Mouse (Mus musculus): ENCODE measurements at regions not wholly inside any gene's neighbourhood (a gene's known extent, or its start where the extent isn't known, plus 50 kb on each side); places are given as distances from the start of the nearest gene placed in this dataset.

DNA sequence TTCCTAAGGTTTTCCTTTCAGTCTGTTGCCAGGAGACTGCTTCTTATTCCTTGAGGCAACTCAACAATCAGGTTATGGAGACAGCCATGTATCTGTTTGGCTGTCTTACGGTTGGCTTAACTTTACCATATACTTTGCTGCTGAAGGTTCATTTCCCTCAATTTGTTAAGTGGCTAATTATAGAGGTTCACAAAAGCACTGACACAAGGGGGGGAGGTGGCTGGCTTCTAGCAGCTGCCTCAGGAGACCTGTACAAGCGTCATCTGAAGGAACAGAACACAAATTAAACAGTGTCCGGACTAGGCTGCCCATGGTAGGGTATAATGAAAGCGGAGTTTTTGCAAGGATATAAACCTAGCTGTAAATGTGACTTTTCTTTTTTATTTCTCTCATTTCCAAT lies 305.0 kb upstream of the Rnf219 start:
- ATAC-seq = no peak
- POLR2A ChIA-PET = no interaction called here
- in situ Hi-C loops (cut with MboI; ENCODE audit: low pct_unique_long_range_greater_than_20kb) = no loop called here
- CTCF ChIA-PET = no interaction called here
- no peak for DNase-seq (ENCODE audit: low read depth, low spot score)
- peaks cover 24% of the 10 kb centered on the region for H3K27me3 ChIP-seq
- TF ChIP-seq CTCF (IDR thresholded peaks at IDR 0.05) = no peak

DNA sequence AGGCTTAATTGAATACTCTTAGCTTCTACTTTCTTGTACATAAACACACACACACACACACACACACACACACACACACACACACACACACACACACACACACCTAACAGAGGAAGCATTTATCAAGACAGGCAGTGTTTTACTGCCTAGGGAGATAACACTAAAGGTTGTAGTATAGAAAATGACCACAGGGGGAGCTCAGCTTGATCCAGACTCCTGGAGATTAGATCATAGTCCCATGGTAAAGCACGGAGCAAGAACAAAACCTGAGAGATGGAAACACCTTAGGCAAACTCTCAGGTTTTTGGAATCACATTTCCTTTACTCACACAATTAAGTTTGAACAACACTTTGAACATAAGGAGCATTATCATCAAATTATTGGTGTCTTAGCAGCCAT lies 302.5 kb upstream of the Rnf219 start:
- TF ChIP-seq CTCF (IDR thresholded peaks at IDR 0.05) = no peak
- peaks cover 35% of the 10 kb centered on the region for H3K27me3 ChIP-seq
- POLR2A ChIA-PET = interaction anchor here (0.6 kb wide), 1 partner anchor 41 kb away, joined by 3 read pairs; no protein-coding TSS in a partner anchor
- in situ Hi-C loops (cut with MboI; ENCODE audit: low pct_unique_long_range_greater_than_20kb) = loop anchor here (25.0 kb wide), 1 partner anchor 688 kb away; no protein-coding TSS in a partner anchor
- no peak for ATAC-seq
- no peak for DNase-seq (ENCODE audit: low read depth, low spot score)
- CTCF ChIA-PET = no interaction called here

DNA sequence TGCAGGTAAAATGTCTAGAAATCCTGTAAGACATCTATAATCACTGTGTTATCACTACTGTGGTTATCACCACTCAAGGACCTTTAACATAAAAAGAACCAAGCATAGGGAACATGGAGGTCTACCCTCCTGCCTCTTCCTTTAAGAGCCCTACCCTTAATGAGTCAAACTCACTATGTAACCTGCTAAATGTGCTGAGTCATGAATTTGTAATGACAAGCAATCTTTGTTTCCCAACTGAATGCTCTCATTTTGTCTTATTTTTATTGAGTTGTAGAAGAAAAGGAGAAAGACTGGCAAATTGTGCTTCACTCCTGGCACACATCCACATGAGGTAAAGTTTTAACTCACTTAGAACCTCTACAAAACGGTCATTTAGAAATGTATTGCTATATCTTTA lies 301.8 kb upstream of the Rnf219 start:
- ATAC-seq (no peak), DNase-seq (ENCODE audit: low read depth, low spot score) (no peak)
- in situ Hi-C loops (cut with MboI; ENCODE audit: low pct_unique_long_range_greater_than_20kb) = loop anchor here (25.0 kb wide), 1 partner anchor 687 kb away; no protein-coding TSS in a partner anchor
- POLR2A ChIA-PET = no interaction called here
- peaks cover 40% of the 10 kb centered on the region for H3K27me3 ChIP-seq
- no peak for TF ChIP-seq CTCF (IDR thresholded peaks at IDR 0.05)
- CTCF ChIA-PET = no interaction called here

DNA sequence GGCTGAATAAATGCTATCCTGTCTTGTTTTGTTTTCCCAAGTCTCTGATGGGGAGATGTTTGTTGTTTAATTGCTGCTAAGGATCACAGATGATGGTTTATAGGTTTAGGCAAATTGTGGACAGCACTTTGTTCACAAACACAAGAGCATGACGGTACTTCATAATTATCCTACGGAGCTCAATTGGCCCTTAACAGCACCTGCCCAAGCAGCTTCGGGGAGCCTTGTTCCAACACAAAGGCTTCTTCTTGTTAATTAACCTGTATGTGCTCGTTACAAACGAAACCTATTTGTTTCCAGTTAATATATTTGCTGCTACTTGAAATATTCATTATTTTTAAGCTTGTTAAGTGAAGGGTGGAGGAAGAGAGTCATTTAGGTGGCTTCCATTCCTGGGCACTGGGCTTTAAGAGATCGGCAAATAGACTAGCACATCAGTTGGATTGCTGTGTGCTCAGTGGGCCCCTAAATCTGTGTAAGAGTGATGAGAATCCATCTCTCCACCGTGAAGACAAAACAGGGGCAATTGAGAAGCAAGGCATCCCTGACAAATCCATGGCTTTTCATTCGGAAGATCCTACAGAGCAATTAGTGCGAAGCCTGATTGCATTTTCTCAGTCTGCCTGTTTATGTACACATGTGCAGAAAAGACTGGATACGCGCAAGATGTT lies 299.6 kb upstream of the Rnf219 start:
- no peak for TF ChIP-seq CTCF (IDR thresholded peaks at IDR 0.05)
- ChIA-PET CTCF (no interaction called here), POLR2A (no interaction called here)
- in situ Hi-C loops (cut with MboI; ENCODE audit: low pct_unique_long_range_greater_than_20kb) = loop anchor here (25.0 kb wide), 1 partner anchor 685 kb away; no protein-coding TSS in a partner anchor
- no peak for DNase-seq (ENCODE audit: low read depth, low spot score)
- peaks cover 34% of the 10 kb centered on the region for H3K27me3 ChIP-seq
- no peak for ATAC-seq

DNA sequence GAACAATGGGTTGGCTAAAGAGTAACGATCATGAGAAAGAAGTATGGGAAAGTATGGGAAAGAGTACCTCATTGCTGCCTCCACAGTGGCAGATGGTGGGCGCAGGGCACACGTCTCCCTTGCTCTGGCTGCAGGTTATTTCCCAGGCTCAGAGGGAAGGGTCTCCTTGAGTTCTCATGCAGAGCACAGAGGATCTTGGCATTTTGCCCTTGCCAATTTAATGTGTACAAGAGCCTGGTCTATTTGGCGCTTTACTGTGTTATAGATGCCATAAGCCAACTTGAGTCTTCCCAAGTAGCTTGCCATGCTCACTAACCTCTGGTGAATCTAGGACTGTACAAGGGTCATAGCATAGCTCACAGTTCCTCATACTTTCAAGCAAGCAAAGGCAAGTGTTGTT lies 296.7 kb upstream of the Rnf219 start:
- CTCF ChIA-PET = no interaction called here
- no peak for TF ChIP-seq CTCF (IDR thresholded peaks at IDR 0.05)
- in situ Hi-C loops (cut with MboI; ENCODE audit: low pct_unique_long_range_greater_than_20kb) = loop anchor here (10.0 to 25.0 kb wide), 3 partner anchors 682 to 1104 kb away; no protein-coding TSS in a partner anchor
- H3K27me3 ChIP-seq = peaks cover 46% of the 10 kb centered on the region
- POLR2A ChIA-PET = no interaction called here
- DNase-seq (ENCODE audit: low read depth, low spot score) = no peak
- no peak for ATAC-seq

DNA sequence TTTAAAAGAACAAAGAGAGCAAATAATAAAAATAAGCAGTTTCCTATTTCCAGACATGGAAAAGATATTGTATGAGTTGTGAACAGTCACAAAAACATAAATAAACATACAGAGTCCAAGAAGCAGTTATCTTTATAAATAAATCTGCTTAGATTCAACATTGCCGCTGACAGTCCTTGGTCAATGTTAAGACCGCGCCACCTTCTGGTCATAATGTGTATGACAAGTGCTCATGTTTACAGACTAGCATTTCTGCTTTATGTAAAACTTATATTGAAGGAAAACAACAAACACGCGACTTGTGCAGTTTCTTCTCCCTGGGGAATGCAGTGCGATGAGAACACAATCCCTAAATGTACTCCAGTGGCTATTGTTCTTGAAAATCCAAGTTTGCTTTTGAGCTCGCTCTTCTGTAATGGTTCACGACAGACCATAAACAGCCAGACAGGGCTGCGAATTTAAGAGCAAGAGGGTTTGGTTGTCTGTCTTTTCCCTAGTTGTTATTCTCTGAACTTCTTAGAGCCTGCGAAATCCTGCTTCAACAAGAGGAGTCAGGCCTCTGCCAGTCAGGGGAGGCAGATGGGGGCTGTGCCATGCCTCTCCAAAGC lies 291.6 kb upstream of the Rnf219 start:
- no peak for ATAC-seq
- CTCF ChIA-PET = interaction anchor here (0.7 kb wide), 1 partner anchor 781 kb away, joined by 3 read pairs; no protein-coding TSS in a partner anchor
- POLR2A ChIA-PET = no interaction called here
- H3K27me3 ChIP-seq = peaks cover 25% of the 10 kb centered on the region
- in situ Hi-C loops (cut with MboI; ENCODE audit: low pct_unique_long_range_greater_than_20kb) = loop anchor here (10.0 to 25.0 kb wide), 3 partner anchors 677 to 1099 kb away; no protein-coding TSS in a partner anchor
- DNase-seq (ENCODE audit: low read depth, low spot score) = no peak
- peak; percentile 69 for TF ChIP-seq CTCF (IDR thresholded peaks at IDR 0.05)

DNA sequence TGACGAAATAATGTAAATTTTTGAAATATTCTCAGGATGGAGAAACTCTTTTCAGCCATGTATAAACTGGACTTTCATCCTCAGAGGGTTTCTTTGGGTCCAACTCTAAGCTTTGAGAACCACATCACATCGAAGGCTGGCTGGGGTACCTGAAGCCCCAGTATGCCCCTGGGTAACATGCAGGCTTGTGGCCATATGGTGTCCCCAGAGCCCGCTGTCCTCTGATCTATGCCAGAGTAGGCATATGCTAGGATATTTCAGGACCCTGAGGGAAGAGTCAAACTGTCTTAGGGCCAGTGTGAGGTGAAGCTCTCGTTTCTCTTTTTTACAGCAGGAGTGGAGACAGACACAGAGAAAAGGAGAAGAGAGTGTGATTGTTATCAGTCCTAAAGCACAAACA lies 289.6 kb upstream of the Rnf219 start:
- in situ Hi-C loops (cut with MboI; ENCODE audit: low pct_unique_long_range_greater_than_20kb) = loop anchor here (10.0 to 25.0 kb wide), 3 partner anchors 675 to 1097 kb away; no protein-coding TSS in a partner anchor
- ChIA-PET CTCF (no interaction called here), POLR2A (no interaction called here)
- peaks cover 35% of the 10 kb centered on the region for H3K27me3 ChIP-seq
- ATAC-seq = no peak
- DNase-seq (ENCODE audit: low read depth, low spot score) = no peak
- TF ChIP-seq CTCF (IDR thresholded peaks at IDR 0.05) = no peak

DNA sequence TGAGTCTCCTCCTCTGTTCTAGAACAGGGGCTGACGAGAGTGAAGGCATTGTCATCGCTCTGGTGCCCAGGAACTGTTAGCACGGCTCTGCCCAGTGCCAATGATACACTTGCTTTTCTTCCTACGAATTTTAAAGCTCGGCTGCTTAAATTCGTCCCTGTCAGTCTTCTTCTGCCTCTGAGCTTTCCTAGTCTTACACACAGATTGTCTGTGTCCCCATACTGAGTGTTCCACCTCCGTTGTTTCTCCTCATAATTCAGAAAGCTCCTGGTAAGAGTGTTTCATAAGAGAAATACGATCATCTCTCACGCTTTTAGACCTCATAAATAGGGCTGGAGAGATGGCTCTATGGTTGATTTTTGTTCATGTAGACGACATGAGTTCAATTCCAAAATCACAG lies 282.9 kb upstream of the Rnf219 start:
- POLR2A ChIA-PET = no interaction called here
- in situ Hi-C loops (cut with MboI; ENCODE audit: low pct_unique_long_range_greater_than_20kb) = loop anchor here (25.0 kb wide), 1 partner anchor 668 kb away; no protein-coding TSS in a partner anchor
- DNase-seq (ENCODE audit: low read depth, low spot score) (no peak), ATAC-seq (no peak)
- CTCF ChIA-PET = no interaction called here
- TF ChIP-seq CTCF (IDR thresholded peaks at IDR 0.05) = no peak
- H3K27me3 ChIP-seq = peaks cover 11% of the 10 kb centered on the region

DNA sequence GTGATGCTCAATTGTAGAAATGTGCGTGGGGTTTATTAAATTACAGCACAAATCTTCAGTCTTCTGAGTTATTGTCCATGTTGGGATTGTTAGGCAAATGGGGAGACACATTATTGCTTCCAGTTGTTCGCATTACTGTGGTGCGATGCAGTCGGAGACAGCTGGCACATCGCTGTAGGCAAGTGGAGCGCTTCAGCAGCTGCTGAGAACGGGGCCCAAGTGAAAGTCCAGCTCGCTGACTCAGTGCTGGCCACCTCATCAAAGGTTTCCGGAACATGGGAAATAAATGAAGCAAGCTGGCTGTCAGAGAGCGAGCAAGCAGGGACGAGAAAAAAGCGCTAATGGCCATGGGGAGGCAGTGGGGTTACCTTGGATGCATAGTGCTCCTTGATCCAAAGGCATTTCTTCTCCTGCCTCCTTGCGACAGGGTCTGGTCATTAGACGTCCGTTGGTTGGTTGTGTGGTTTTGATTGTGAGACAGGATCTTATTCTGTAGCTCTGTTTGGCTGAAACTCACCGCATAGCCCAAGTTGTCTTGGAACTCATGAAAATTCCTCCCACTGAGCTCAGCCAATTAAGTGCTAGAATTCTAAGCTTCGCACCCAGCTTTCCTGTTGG lies 274.0 kb upstream of the Rnf219 start:
- no peak for TF ChIP-seq CTCF (IDR thresholded peaks at IDR 0.05)
- POLR2A ChIA-PET = no interaction called here
- no peak for ATAC-seq
- peaks cover 3% of the 10 kb centered on the region for H3K27me3 ChIP-seq
- DNase-seq (ENCODE audit: low read depth, low spot score) = no peak
- in situ Hi-C loops (cut with MboI; ENCODE audit: low pct_unique_long_range_greater_than_20kb) = no loop called here
- CTCF ChIA-PET = no interaction called here

DNA sequence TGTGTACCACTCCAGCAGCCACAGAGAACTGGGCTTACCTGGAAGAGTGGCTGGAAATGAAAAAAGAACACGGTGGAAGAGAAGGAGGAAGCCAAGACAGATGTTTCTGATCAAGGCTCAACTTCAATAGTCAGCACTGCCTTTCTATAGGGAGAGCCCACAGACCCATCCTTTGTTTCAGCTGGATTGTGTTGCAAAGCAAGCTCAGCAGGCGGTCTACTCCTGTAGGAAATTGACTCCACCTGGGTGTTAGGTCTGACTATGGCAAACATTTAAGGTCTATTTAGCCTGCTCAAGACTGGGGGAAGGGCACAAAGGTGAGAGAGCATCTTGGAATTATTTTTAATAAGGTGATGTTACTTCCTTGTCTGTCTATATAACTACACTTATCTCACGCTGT lies 266.9 kb upstream of the Rnf219 start:
- POLR2A ChIA-PET = no interaction called here
- in situ Hi-C loops (cut with MboI; ENCODE audit: low pct_unique_long_range_greater_than_20kb) = no loop called here

DNA sequence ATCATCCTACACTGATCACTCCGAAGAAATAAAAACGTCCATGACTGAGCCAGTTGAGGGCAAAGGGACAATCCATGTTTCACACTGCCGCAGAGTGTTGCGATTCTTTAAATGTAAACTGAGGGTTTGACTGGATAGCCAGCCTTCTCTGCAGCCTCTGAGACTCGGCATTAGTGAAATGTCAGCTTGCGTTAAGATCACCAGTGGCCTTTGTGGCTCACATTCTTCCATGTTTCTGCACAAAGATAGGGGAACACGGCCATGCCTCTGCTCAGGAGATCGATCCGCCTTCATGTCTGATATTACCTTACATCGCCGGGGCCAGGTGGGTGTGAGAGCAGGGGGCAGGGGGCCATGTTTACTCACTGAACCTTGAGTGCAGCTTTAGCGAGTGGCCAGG lies 262.6 kb upstream of the Rnf219 start:
- no peak for TF ChIP-seq CTCF (IDR thresholded peaks at IDR 0.05)
- ChIA-PET CTCF (no interaction called here), POLR2A (no interaction called here)
- ATAC-seq (no peak), DNase-seq (ENCODE audit: low read depth, low spot score) (no peak)
- H3K27me3 ChIP-seq = peaks cover 3% of the 10 kb centered on the region
- in situ Hi-C loops (cut with MboI; ENCODE audit: low pct_unique_long_range_greater_than_20kb) = no loop called here

More for the DNA sequence above, 266.9 kb upstream of the Rnf219 start:
- ATAC-seq (no peak), DNase-seq (ENCODE audit: low read depth, low spot score) (no peak)
- TF ChIP-seq CTCF (IDR thresholded peaks at IDR 0.05) = no peak
- peaks cover 6% of the 10 kb centered on the region for H3K27me3 ChIP-seq
- CTCF ChIA-PET = no interaction called here
